Mouse (Mus musculus) left cerebral cortex, postnatal 36 days (tissue): ENCODE measurements at regions not wholly inside any gene's neighbourhood (a gene's known extent, or its start where the extent isn't known, plus 50 kb on each side); places are given as distances from the start of the nearest gene placed in this dataset.
A peak's percentile ranks its signal among the peaks of the same experiment; 100 is the strongest.

ENCODE experiments used
- DNase-seq, 2 experiments: peaks; one replicate each; pipeline ENCODE4 v3.0.0; 2021 to 2022; ENCODE audit warnings: low spot score in 2 of 2, mixed read lengths in 1 of 2
- intact Hi-C: fragments of 180-260 bp; cut with DNase I; formaldehyde crosslinking; loops from one replicate; pipeline ENCODE4 v1.15.1; 2025

- no peak for DNase-seq
- intact Hi-C loops = no loop called here
These were observed 135.7 kb upstream of the Arhgap5 start for GRCm38 (mm10) chr12:52368034-52368433.

GRCm38 (mm10) chr12:52368466-52368865 lies 135.3 kb upstream of the Arhgap5 start:
- intact Hi-C loops = no loop called here
- DNase-seq = no peak

- intact Hi-C loops = no loop called here
- DNase-seq = peak in 1 of 2 experiments; percentile 34
These were observed 133.5 kb upstream of the Arhgap5 start for GRCm38 (mm10) chr12:52370153-52370710.

- no peak for DNase-seq
- intact Hi-C loops = no loop called here
These were observed 128.7 kb upstream of the Arhgap5 start for GRCm38 (mm10) chr12:52375116-52375515.

- intact Hi-C loops = no loop called here
- no peak for DNase-seq
These were observed 126.9 kb upstream of the Arhgap5 start for GRCm38 (mm10) chr12:52376692-52377462.

- no peak for DNase-seq
- intact Hi-C loops = no loop called here
These were observed 126.3 kb upstream of the Arhgap5 start for GRCm38 (mm10) chr12:52377463-52377848.

GRCm38 (mm10) chr12:52379245-52379644 lies 124.5 kb upstream of the Arhgap5 start:
- intact Hi-C loops = no loop called here
- DNase-seq = no peak

- DNase-seq = no peak
- intact Hi-C loops = no loop called here
These were observed 123.8 kb upstream of the Arhgap5 start for GRCm38 (mm10) chr12:52379960-52380359.

- intact Hi-C loops = no loop called here
- DNase-seq = no peak
These were observed 122.4 kb upstream of the Arhgap5 start for GRCm38 (mm10) chr12:52381161-52381967.

GRCm38 (mm10) chr12:52381968-52382325 lies 121.8 kb upstream of the Arhgap5 start:
- intact Hi-C loops = no loop called here
- no peak for DNase-seq

- DNase-seq = no peak
- intact Hi-C loops = no loop called here
These were observed 120.8 kb upstream of the Arhgap5 start for GRCm38 (mm10) chr12:52382832-52383580.

- DNase-seq = no peak
- intact Hi-C loops = no loop called here
These were observed 114.2 kb upstream of the Arhgap5 start for GRCm38 (mm10) chr12:52389552-52389951.

GRCm38 (mm10) chr12:52390242-52390641 lies 113.5 kb upstream of the Arhgap5 start:
- DNase-seq = no peak
- intact Hi-C loops = loop anchor here (10.0 kb wide), 1 partner anchor 245 kb away; no protein-coding TSS in a partner anchor

GRCm38 (mm10) chr12:52392636-52393035 lies 111.1 kb upstream of the Arhgap5 start:
- intact Hi-C loops = loop anchor here (10.0 kb wide), 1 partner anchor 242 kb away; no protein-coding TSS in a partner anchor
- DNase-seq = no peak

- DNase-seq = no peak
- intact Hi-C loops = loop anchor here (10.0 kb wide), 1 partner anchor 241 kb away; no protein-coding TSS in a partner anchor
These were observed 109.6 kb upstream of the Arhgap5 start for GRCm38 (mm10) chr12:52393981-52394718.

- intact Hi-C loops = loop anchor here (5.0 to 10.0 kb wide), 2 partner anchors 108 to 240 kb away; partner anchors contain the start of gene Arhgap5
- no peak for DNase-seq
These were observed 109.1 kb upstream of the Arhgap5 start for GRCm38 (mm10) chr12:52394719-52395062.

GRCm38 (mm10) chr12:52395111-52395510 lies 108.7 kb upstream of the Arhgap5 start:
- no peak for DNase-seq
- intact Hi-C loops = loop anchor here (5.0 to 10.0 kb wide), 2 partner anchors 107 to 240 kb away; partner anchors contain the start of gene Arhgap5

- DNase-seq = peak; percentile 57 to 63
- intact Hi-C loops = loop anchor here (5.0 to 10.0 kb wide), 2 partner anchors 106 to 238 kb away; partner anchors contain the start of gene Arhgap5
These were observed 107.5 kb upstream of the Arhgap5 start for GRCm38 (mm10) chr12:52396178-52396841.
